Mouse (Mus musculus) ES-Bruce4 (cell line): Measurements from ENCODE around the gene Trappc5.

Source experiments
- CTCF ChIP-seq: IDR thresholded peaks from one replicate; pipeline ENCODE4 v1.8.1; 2011; ENCODE audit warnings: low read depth, low read length
- POLR2A ChIP-seq: IDR thresholded peaks from one replicate; pipeline ENCODE4 v1.8.1; 2011; ENCODE audit warnings: low read length; ENCODE audit not compliant: insufficient read depth

DNA sequence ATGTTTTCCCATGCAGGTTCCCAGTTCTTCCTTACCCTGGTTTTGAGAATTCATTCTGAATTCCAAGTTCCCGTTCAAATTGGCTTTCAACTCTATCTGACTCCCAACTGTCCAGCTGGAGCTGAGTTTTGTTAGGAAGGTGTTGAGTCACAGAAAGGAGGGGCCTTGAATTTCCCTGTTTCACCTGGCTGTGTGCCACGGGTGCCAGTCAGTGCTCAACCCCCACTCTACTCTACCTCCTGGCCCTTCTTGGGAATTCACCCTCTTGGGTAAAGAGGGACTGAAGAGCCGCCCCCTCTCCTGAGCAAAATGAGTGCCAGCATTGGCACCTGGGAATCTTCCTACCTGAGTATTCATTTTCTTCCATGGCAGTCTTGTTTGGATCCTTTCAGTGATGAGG lies 14.7 kb downstream of the Trappc5 start:
- no peak for TF ChIP-seq CTCF
- TF ChIP-seq POLR2A: no peak
